Mouse (Mus musculus): Measurements from ENCODE around the gene Gm1527.
"Not testable (repeated sequence)": the region's sequence is repeated elsewhere in the genome, so short reads cannot be mapped to it uniquely, and the experiment has no call there.

Gm1527 gene

GRCm38 (mm10) chr3:28892317-28892716 lies at the start of gene Gm1527:
TSS of gene Gm1527 (plus strand) at chr3:28892617.
- no peak for DNase-seq (ENCODE audit: low spot score in 2 of 2)

- DNase-seq (ENCODE audit: low spot score in 2 of 2): no peak
These were observed 49.2 kb upstream of the Gm1527 start for GRCm38 (mm10) chr3:28843231-28843630.

- DNase-seq (ENCODE audit: low spot score in 2 of 2): no peak
These were observed 45.3 kb upstream of the Gm1527 start for GRCm38 (mm10) chr3:28847115-28847514.

GRCm38 (mm10) chr3:28852174-28852573 lies 40.2 kb upstream of the Gm1527 start:
- not testable (repeated sequence) for DNase-seq (ENCODE audit: low spot score in 2 of 2)

GRCm38 (mm10) chr3:28859630-28860392 lies 32.6 kb upstream of the Gm1527 start:
- DNase-seq (ENCODE audit: low spot score in 2 of 2): not testable (repeated sequence)

- DNase-seq (ENCODE audit: low spot score in 2 of 2): not testable (repeated sequence)
These were observed 4.5 kb downstream of the Gm1527 start for GRCm38 (mm10) chr3:28896966-28897365.

GRCm38 (mm10) chr3:28965931-28966330 lies 73.5 kb downstream of the Gm1527 start:
- DNase-seq (ENCODE audit: low spot score in 2 of 2): no peak

- peak in 1 of 2 experiments; percentile 22 for DNase-seq (ENCODE audit: low spot score in 2 of 2)
These were observed 76.4 kb downstream of the Gm1527 start for GRCm38 (mm10) chr3:28968851-28969250.

Measured in urinary bladder, postnatal 4 days (tissue).